Mouse (Mus musculus) adrenal gland, adult (tissue): ENCODE results near the gene Elavl4.

Source experiments
- DNase-seq, 2 experiments: peaks; one replicate each; pipeline ENCODE4 v3.0.0; 2022 to 2023; ENCODE audit warnings: low spot score in 1 of 2; ENCODE audit not compliant: inconsistent age in 2 of 2

Elavl4 gene

GRCm38 (mm10) chr4:110351178-110352000 lies at the start of gene Elavl4:
Gene Elavl4, minus strand, starts transcription at chr4:110351909.
- DNase-seq, result peak; percentile 51 to 86

- DNase-seq, result peak; percentile 60 to 82
These were observed 45.9 kb upstream of the Elavl4 start, which contains the start of gene Agbl4 for GRCm38 (mm10) chr4:110397618-110398045. Gene Agbl4, plus strand, starts transcription at chr4:110397661.

- DNase-seq, result no peak
These were observed 44.5 kb upstream of the Elavl4 start for GRCm38 (mm10) chr4:110396221-110396620.

- DNase-seq, result no peak
These were observed 8.9 kb upstream of the Elavl4 start for GRCm38 (mm10) chr4:110360568-110360967.

- DNase-seq, result no peak
These were observed 276 bp upstream of the Elavl4 start for GRCm38 (mm10) chr4:110352001-110352369.

GRCm38 (mm10) chr4:110350856-110351177 lies 892 bp downstream of the Elavl4 start:
- DNase-seq, result no peak

- peak; percentile 3 to 32 for DNase-seq
These were observed 27.8 kb downstream of the Elavl4 start for GRCm38 (mm10) chr4:110323912-110324311.

GRCm38 (mm10) chr4:110312126-110312525 lies 39.6 kb downstream of the Elavl4 start:
- DNase-seq, result no peak

GRCm38 (mm10) chr4:110306972-110307371 lies 44.7 kb downstream of the Elavl4 start:
- DNase-seq, result no peak

- DNase-seq, result peak in 1 of 2 experiments; percentile 18
These were observed 45.1 kb downstream of the Elavl4 start for GRCm38 (mm10) chr4:110306559-110306958.

- no peak for DNase-seq
These were observed 55.9 kb downstream of the Elavl4 start for GRCm38 (mm10) chr4:110295793-110296192.

- no peak for DNase-seq
These were observed 58.5 kb downstream of the Elavl4 start for GRCm38 (mm10) chr4:110293238-110293637.

- DNase-seq, result peak in 1 of 2 experiments; percentile 22
These were observed 59.2 kb downstream of the Elavl4 start for GRCm38 (mm10) chr4:110292471-110292870.

GRCm38 (mm10) chr4:110290544-110291095 lies 61.1 kb downstream of the Elavl4 start:
- no peak for DNase-seq

- no peak for DNase-seq
These were observed 61.7 kb downstream of the Elavl4 start for GRCm38 (mm10) chr4:110290056-110290455.

- DNase-seq, result peak in 1 of 2 experiments; percentile 32
These were observed 64.2 kb downstream of the Elavl4 start for GRCm38 (mm10) chr4:110287412-110288067.

GRCm38 (mm10) chr4:110286841-110287240 lies 64.9 kb downstream of the Elavl4 start:
- DNase-seq, result no peak

- peak in 1 of 2 experiments; percentile 41 for DNase-seq
These were observed 65.3 kb downstream of the Elavl4 start for GRCm38 (mm10) chr4:110286371-110286781.

GRCm38 (mm10) chr4:110285346-110286330 lies 66.1 kb downstream of the Elavl4 start:
- DNase-seq, result peak in 1 of 2 experiments; percentile 42

- no peak for DNase-seq
These were observed 67.3 kb downstream of the Elavl4 start for GRCm38 (mm10) chr4:110284446-110284845.

- no peak for DNase-seq
These were observed 81.7 kb downstream of the Elavl4 start for GRCm38 (mm10) chr4:110270046-110270445.
